Mouse (Mus musculus) heart, adult 2 months (tissue): Measurements from ENCODE around the gene Defb28. TPM values are rescaled to one million over a fixed set of nuclear protein-coding genes. Genes with fewer than 3 reads are reported as not detected.

ENCODE experiments used
- DNase-seq, 2 experiments: peaks; one replicate each; pipeline ENCODE4 v3.0.0; 2021
- H3K27ac ChIP-seq: fragments of 200-600 bp; 2 replicates; pipeline ENCODE4 v1.8.1; 2022
- H3K27me3 ChIP-seq: fragments of 200-500 bp; 2 replicates; pipeline ENCODE4 v1.6.1; 2012; ENCODE audit warnings: mild to moderate bottlenecking, low read length, inconsistent platforms, mixed read lengths; ENCODE audit not compliant: control insufficient read depth, insufficient read depth
- H3K36me3 ChIP-seq: fragments of 200-500 bp; 2 replicates; pipeline ENCODE4 v1.6.1; 2012; ENCODE audit warnings: low read length, inconsistent platforms; ENCODE audit not compliant: control insufficient read depth, insufficient read depth
- H3K4me1 ChIP-seq: fragments of 200-500 bp; 2 replicates; pipeline ENCODE4 v1.6.1; 2011; ENCODE audit warnings: low read length; ENCODE audit not compliant: control insufficient read depth, insufficient read depth
- H3K4me3 ChIP-seq: fragments of 200-600 bp; 2 replicates; pipeline ENCODE4 v1.8.1; 2022
- H3K79me2 ChIP-seq: fragments of 200-500 bp; replicated peaks from 2 replicates; pipeline ENCODE4 v1.6.1; 2012; ENCODE audit warnings: mild to moderate bottlenecking, inconsistent platforms, low read length, moderate library complexity, mixed read lengths; ENCODE audit not compliant: control insufficient read depth, insufficient read depth
- H3K9ac ChIP-seq: fragments of 200-500 bp; 2 replicates; pipeline ENCODE4 v1.6.1; 2012; ENCODE audit warnings: low read depth, mild to moderate bottlenecking, control low read depth, inconsistent platforms, low read length, mixed read lengths
- CTCF ChIP-seq: fragments of 200-600 bp; IDR thresholded peaks from 2 replicates; pipeline ENCODE4 v1.8.1; 2022; ENCODE audit warnings: antibody characterized with exemption, mild to moderate bottlenecking, moderate library complexity
- EP300 ChIP-seq: fragments of 200-500 bp; IDR thresholded peaks from 2 replicates; pipeline ENCODE4 v1.6.1; 2011; ENCODE audit warnings: low read depth, low read length, control low read depth; ENCODE audit not compliant: insufficient read depth
- POLR2A ChIP-seq: fragments of 200-500 bp; IDR thresholded peaks from 2 replicates; pipeline ENCODE4 v1.6.1; 2011; ENCODE audit warnings: mild to moderate bottlenecking, low read depth, low read length, control low read depth; ENCODE audit not compliant: insufficient read depth
- WGBS: fragments of 180-500 bp; shearing (Covaris S2); methylation state at CpG from one replicate; pipeline ENCODE4 v1.1.7; 2018; 5-methylcytosine and 5-hydroxymethylcytosine counted together
- intact Hi-C: fragments of 180-260 bp; cut with DNase I; formaldehyde crosslinking; loops from one replicate; pipeline ENCODE4 v1.15.1; 2025
- long read RNA-seq: library from polyadenylated mRNA; stranded (forward); transcript quantifications from one replicate; pipeline ENCODE4 v2.0.0, GENCODE M21; 2021
- polyA plus RNA-seq: library from polyadenylated mRNA; depleted of rRNA; stranded (reverse); fragments of >200 nt; gene quantifications from 2 replicates; pipeline ENCODE4 v1.2.3, GENCODE M21; 2012; rRNA removed
- total RNA-seq, 2 experiments: library from RNA; stranded (reverse); gene quantifications; 2 replicates each; pipeline ENCODE4 v1.2.3; 2021

Gene Defb28
- total RNA-seq (not detected), polyA plus RNA-seq (not detected in 2 replicates)
- long read RNA-seq, result 0 reads

- Histone ChIP-seq H3K4me3 (no peak within 1 kb of the TSS), H3K27me3 (peaks cover 1% of the 10 kb centered on the region; the same call in 1 of the 2 replicates), H3K4me1 (no peaks in the 10 kb centered on the region), H3K79me2 (no peaks in the 10 kb centered on the region), H3K36me3 (no peaks in the 10 kb centered on the region), H3K27ac (no peak within 1 kb of the TSS), H3K9ac (no peak within 1 kb of the TSS)
- intact Hi-C loops, result no loop called here
- TF ChIP-seq POLR2A (no peak), EP300 (no peak), CTCF (no peak)
- WGBS, result 67% methylated on average over 4 of the region's 4 CpGs
- DNase-seq, result no peak
Observed at GRCm38 (mm10) chr2:152517981-152518380, at the start of gene Defb28. Gene Defb28 (plus strand): TSS chr2:152518255.

- no peak overlapping the region for H3K27ac ChIP-seq
- TF ChIP-seq CTCF (peak; percentile 90), EP300 (no peak)
- H3K4me1 ChIP-seq, result no peaks in the 10 kb centered on the region
- intact Hi-C loops, result loop anchor here (5.0 kb wide), 1 partner anchor 131 kb away; the partner anchor contains the start of gene Defb36
- H3K9ac ChIP-seq, result no peak overlapping the region
- H3K79me2 ChIP-seq, result no peaks in the 10 kb centered on the region
- no peak overlapping the region for H3K4me3 ChIP-seq
- no peaks in the 10 kb centered on the region for H3K36me3 ChIP-seq
- no peaks in the 10 kb centered on the region for H3K27me3 ChIP-seq
- 26% methylated on average over 7 of the region's 7 CpGs for WGBS
- DNase-seq, result no peak
Observed at GRCm38 (mm10) chr2:152470973-152471372, 47.1 kb upstream of the Defb28 start.

- no peak overlapping the region for H3K4me3 ChIP-seq
- no peaks in the 10 kb centered on the region for H3K36me3 ChIP-seq
- peak; percentile 44 for TF ChIP-seq CTCF
- no peak for TF ChIP-seq EP300
- H3K79me2 ChIP-seq, result no peaks in the 10 kb centered on the region
- no peak overlapping the region for H3K9ac ChIP-seq
- intact Hi-C loops, result loop anchor here (5.0 kb wide), 1 partner anchor 130 kb away; the partner anchor contains the start of gene Defb36
- 11% methylated on average over 3 of the region's 3 CpGs for WGBS
- H3K4me1 ChIP-seq, result no peaks in the 10 kb centered on the region
- no peaks in the 10 kb centered on the region for H3K27me3 ChIP-seq
- no peak for DNase-seq
- H3K27ac ChIP-seq, result no peak overlapping the region
Observed at GRCm38 (mm10) chr2:152472434-152472833, 45.6 kb upstream of the Defb28 start.

GRCm38 (mm10) chr2:152476763-152477162, 41.3 kb upstream of the Defb28 start, which contains the start of gene Defb20:
Gene Defb20 (plus strand): TSS chr2:152477063.
- Histone ChIP-seq H3K9ac (no peak within 1 kb of the TSS), H3K4me1 (no peaks in the 10 kb centered on the region), H3K4me3 (no peak within 1 kb of the TSS), H3K27me3 (no peaks in the 10 kb centered on the region), H3K79me2 (no peaks in the 10 kb centered on the region), H3K36me3 (no peaks in the 10 kb centered on the region), H3K27ac (no peak within 1 kb of the TSS)
- intact Hi-C loops, result no loop called here
- 45% methylated on average over 2 of the region's 2 CpGs for WGBS
- TF ChIP-seq CTCF, result no peak
- TF ChIP-seq POLR2A, result no peak
- TF ChIP-seq EP300, result no peak
- no peak for DNase-seq

- WGBS, result 59% methylated on average over 3 of the region's 3 CpGs
- Histone ChIP-seq H3K9ac (no peak overlapping the region), H3K4me1 (no peaks in the 10 kb centered on the region), H3K79me2 (no peaks in the 10 kb centered on the region), H3K36me3 (no peaks in the 10 kb centered on the region), H3K4me3 (no peak overlapping the region), H3K27ac (no peak overlapping the region), H3K27me3 (no peaks in the 10 kb centered on the region)
- DNase-seq, result no peak
- intact Hi-C loops, result no loop called here
- TF ChIP-seq EP300 (no peak), POLR2A (no peak), CTCF (no peak)
Observed at GRCm38 (mm10) chr2:152480881-152481280, 37.2 kb upstream of the Defb28 start.

GRCm38 (mm10) chr2:152481726-152482125, 36.3 kb upstream of the Defb28 start:
- Histone ChIP-seq H3K27me3 (no peaks in the 10 kb centered on the region), H3K27ac (no peak overlapping the region), H3K4me3 (no peak overlapping the region), H3K4me1 (no peaks in the 10 kb centered on the region), H3K9ac (no peak overlapping the region), H3K79me2 (no peaks in the 10 kb centered on the region), H3K36me3 (no peaks in the 10 kb centered on the region)
- WGBS, result 92% methylated on average over 7 of the region's 7 CpGs
- no peak for DNase-seq
- TF ChIP-seq CTCF (no peak), EP300 (no peak), POLR2A (no peak)
- intact Hi-C loops, result no loop called here
